Mouse (Mus musculus) embryonic facial prominence, embryonic 11.5 days (tissue): Measurements from ENCODE around the gene Gpc5. TPM values are rescaled to one million over a fixed set of nuclear protein-coding genes. Genes with fewer than 3 reads are reported as not detected.

Source experiments
- ATAC-seq: fragments of 200-750 bp; cut with Nextera tagmentation; replicated peaks from 2 replicates; pipeline ENCODE4 v1.8.0; 2017; ENCODE audit warnings: low read depth; ENCODE audit not compliant: insufficient number of reproducible peaks, low FRiP score, low TSS enrichment
- DNase-seq: peaks from one replicate; pipeline ENCODE4 v3.0.0-alpha.2; 2015; ENCODE audit warnings: low spot score
- H3K27ac ChIP-seq: fragments of 300-500 bp; sonication (generic); replicated peaks from 2 replicates; pipeline ENCODE4 v1.5.1; 2014; ENCODE audit warnings: mild to moderate bottlenecking, low read depth, low read length, control low read depth
- H3K27me3 ChIP-seq: fragments of 300-500 bp; sonication (generic); 2 replicates; pipeline ENCODE4 v1.6.1; 2014; ENCODE audit warnings: mild to moderate bottlenecking, low read length, moderate library complexity, mixed read lengths; ENCODE audit not compliant: control insufficient read depth, insufficient read depth
- H3K36me3 ChIP-seq: fragments of 300-500 bp; sonication (generic); replicated peaks from 2 replicates; pipeline ENCODE4 v1.6.1; 2014; ENCODE audit warnings: low read depth, mild to moderate bottlenecking, low read length, moderate library complexity, mixed read lengths; ENCODE audit not compliant: control insufficient read depth, insufficient read depth
- H3K4me1 ChIP-seq: fragments of 300-500 bp; sonication (generic); 2 replicates; pipeline ENCODE4 v1.6.1; 2014; ENCODE audit warnings: low read length, mixed read lengths; ENCODE audit not compliant: control insufficient read depth, insufficient read depth
- H3K4me2 ChIP-seq: fragments of 300-500 bp; sonication (generic); 2 replicates; pipeline ENCODE4 v1.6.1; 2014; ENCODE audit warnings: low read depth, mild to moderate bottlenecking, control low read depth, low read length, moderate library complexity
- H3K4me3 ChIP-seq: fragments of 300-500 bp; sonication (generic); 2 replicates; pipeline ENCODE4 v1.5.1; 2014; ENCODE audit warnings: low read depth, low read length, control low read depth
- H3K9ac ChIP-seq: fragments of 300-500 bp; sonication (generic); replicated peaks from 2 replicates; pipeline ENCODE4 v1.6.1; 2014; ENCODE audit warnings: mild to moderate bottlenecking, control low read depth, low read length
- H3K9me3 ChIP-seq: fragments of 300-500 bp; sonication (generic); replicated peaks from 2 replicates; pipeline ENCODE4 v1.6.1; 2016; ENCODE audit warnings: mild to moderate bottlenecking, low read length, inconsistent platforms, mixed read lengths; ENCODE audit not compliant: control insufficient read depth
- WGBS: fragments of 180-500 bp; shearing (Covaris S2); extraction: QIAGEN DNeasy Blood & Tissue Kit; methylation state at CpG from one replicate; pipeline ENCODE4 v1.1.7; 2014; 5-methylcytosine and 5-hydroxymethylcytosine counted together
- polyA plus RNA-seq: library from polyadenylated mRNA; unstranded; fragments of >200 nt; fragmentation: Nextera tagmentation; extraction: Ambion mirVana; gene quantifications from 2 replicates; pipeline ENCODE4 v1.2.1, GENCODE M21; 2014

Gpc5 gene
- polyA plus RNA-seq, 1 experiment from 2014 or later, result 1.0 TPM

GRCm38 (mm10) chr14:115324247-115324646 is 232.2 kb downstream of the Gpc5 start:
- H3K27ac ChIP-seq, result no peak overlapping the region
- ATAC-seq (no peak), DNase-seq (no peak)
- WGBS, result 85% methylated on average over 2 of the region's 2 CpGs
- no peak overlapping the region for H3K4me3 ChIP-seq
- H3K36me3 ChIP-seq, result no peaks in the 10 kb centered on the region
- no peaks in the 10 kb centered on the region for H3K4me1 ChIP-seq
- no peak overlapping the region for H3K9ac ChIP-seq
- H3K9me3 ChIP-seq, result no peaks in the 10 kb centered on the region
- no peaks in the 10 kb centered on the region for H3K27me3 ChIP-seq
- no peak overlapping the region for H3K4me2 ChIP-seq

- no peak overlapping the region for H3K9ac ChIP-seq
- no peak for DNase-seq
- WGBS, result 52% methylated on average over 5 of the region's 5 CpGs
- H3K4me3 ChIP-seq, result no peak overlapping the region
- H3K27ac ChIP-seq, result no peak overlapping the region
- no peak for ATAC-seq
- H3K4me2 ChIP-seq, result no peak overlapping the region
- H3K4me1 ChIP-seq, result no peaks in the 10 kb centered on the region
- H3K27me3 ChIP-seq, result no peaks in the 10 kb centered on the region
- H3K36me3 ChIP-seq, result no peaks in the 10 kb centered on the region
- H3K9me3 ChIP-seq, result no peaks in the 10 kb centered on the region
Measured at GRCm38 (mm10) chr14:115326426-115326825, 234.4 kb downstream of the Gpc5 start.

- Histone ChIP-seq H3K27ac (no peak overlapping the region), H3K9ac (no peak overlapping the region), H3K4me3 (no peak overlapping the region), H3K4me1 (no peaks in the 10 kb centered on the region), H3K27me3 (no peaks in the 10 kb centered on the region), H3K36me3 (no peaks in the 10 kb centered on the region), H3K4me2 (no peak overlapping the region), H3K9me3 (no peaks in the 10 kb centered on the region)
- DNase-seq, result peak; percentile 22
- 76% methylated on average over 3 of the region's 3 CpGs for WGBS
- no peak for ATAC-seq
Measured at GRCm38 (mm10) chr14:115339084-115339483, 247.1 kb downstream of the Gpc5 start.

- Histone ChIP-seq H3K9ac (no peak overlapping the region), H3K4me2 (no peak overlapping the region), H3K4me1 (no peaks in the 10 kb centered on the region), H3K36me3 (no peaks in the 10 kb centered on the region), H3K4me3 (no peak overlapping the region), H3K27ac (no peak overlapping the region), H3K9me3 (no peaks in the 10 kb centered on the region), H3K27me3 (no peaks in the 10 kb centered on the region)
- DNase-seq, result no peak
- no peak for ATAC-seq
- WGBS, result 64% methylated on average over 2 of the region's 2 CpGs
Measured at GRCm38 (mm10) chr14:115342597-115342996, 250.6 kb downstream of the Gpc5 start.

- ATAC-seq (no peak), DNase-seq (no peak)
- H3K9ac ChIP-seq, result no peak overlapping the region
- no peaks in the 10 kb centered on the region for H3K36me3 ChIP-seq
- no peak overlapping the region for H3K4me3 ChIP-seq
- WGBS, result 61% methylated on average over 3 of the region's 3 CpGs
- no peak overlapping the region for H3K4me2 ChIP-seq
- H3K27me3 ChIP-seq, result no peaks in the 10 kb centered on the region
- no peak overlapping the region for H3K27ac ChIP-seq
- no peaks in the 10 kb centered on the region for H3K4me1 ChIP-seq
- no peaks in the 10 kb centered on the region for H3K9me3 ChIP-seq
Measured at GRCm38 (mm10) chr14:115349448-115349847, 257.4 kb downstream of the Gpc5 start.

GRCm38 (mm10) chr14:115365320-115365935 is 273.4 kb downstream of the Gpc5 start:
- WGBS, result 87% methylated on average over 3 of the region's 3 CpGs
- no peaks in the 10 kb centered on the region for H3K4me1 ChIP-seq

GRCm38 (mm10) chr14:115369611-115370167 is 277.7 kb downstream of the Gpc5 start:
- DNase-seq, result no peak

More at GRCm38 (mm10) chr14:115365320-115365935, 273.4 kb downstream of the Gpc5 start:
- Histone ChIP-seq H3K27ac (no peak overlapping the region), H3K9me3 (no peaks in the 10 kb centered on the region), H3K4me2 (no peak overlapping the region), H3K4me3 (no peak overlapping the region), H3K9ac (no peak overlapping the region), H3K36me3 (no peaks in the 10 kb centered on the region), H3K27me3 (no peaks in the 10 kb centered on the region)
- DNase-seq, result no peak
- ATAC-seq, result no peak

GRCm38 (mm10) chr14:115371131-115371530 is 279.1 kb downstream of the Gpc5 start:
- no peak overlapping the region for H3K9ac ChIP-seq
- H3K4me2 ChIP-seq, result no peak overlapping the region
- H3K27ac ChIP-seq, result no peak overlapping the region
- WGBS, result 15% methylated on average over 1 of the region's 1 CpGs
- DNase-seq (peak; percentile 27), ATAC-seq (no peak)
- H3K27me3 ChIP-seq, result no peaks in the 10 kb centered on the region
- H3K9me3 ChIP-seq, result no peaks in the 10 kb centered on the region
- H3K36me3 ChIP-seq, result no peaks in the 10 kb centered on the region
- H3K4me1 ChIP-seq, result no peaks in the 10 kb centered on the region
- no peak overlapping the region for H3K4me3 ChIP-seq

More at GRCm38 (mm10) chr14:115369611-115370167, 277.7 kb downstream of the Gpc5 start:
- Histone ChIP-seq H3K36me3 (no peaks in the 10 kb centered on the region), H3K9ac (no peak overlapping the region), H3K4me1 (no peaks in the 10 kb centered on the region), H3K4me2 (no peak overlapping the region), H3K27ac (no peak overlapping the region), H3K4me3 (no peak overlapping the region), H3K9me3 (no peaks in the 10 kb centered on the region), H3K27me3 (no peaks in the 10 kb centered on the region)
- no peak for ATAC-seq
- WGBS, result 82% methylated on average over 15 of the region's 15 CpGs
